Comparison of ENCODE assay signal across 8 mouse cellular contexts in genomic region chr15:89532026-89532923, GRCm38 (mm10). TPM values are rescaled to one million over a fixed set of nuclear protein-coding genes. Genes with fewer than 3 reads are reported as not detected.
DNase-seq lines count a peak whose midpoint lies in the region; ATAC-seq lines count a peak whose summit lies in the region.

No protein-coding gene starts in this region.

- no peak for DNase-seq in cerebellum, adult 11 months
- peak; percentile 57 for DNase-seq in cerebellum, adult 9-10 months
- peak; percentile 81 to 86 for DNase-seq in frontal cortex, postnatal 10 days (ENCODE audit: low spot score in 2 of 2)
- peak; percentile 70 to 91 for DNase-seq in left cerebral cortex, adult 8-10 months (ENCODE audit: low spot score in 2 of 2)
- peak; percentile 15 for DNase-seq in retina, adult 2 months (ENCODE audit: low read depth, low spot score)
- no peak for DNase-seq in gastrocnemius, adult 18-20 months (ENCODE audit: low spot score)
- no peak for DNase-seq in urinary bladder, postnatal 25 days (ENCODE audit: low spot score)

- ATAC-seq in cerebellum, adult (ENCODE audit: insufficient number of reproducible peaks, low FRiP score, low TSS enrichment), result 0 out of 2 replicates have a peak, but pooled peaks have one; percentile 7

RNA-seq across cellular contexts. Expression of gene Shank3, which starts 32.9 kb away (rescaled TPM):
- 100 to 1,000 TPM; 192 to 223 (median 197) TPM for total RNA-seq in left cerebral cortex, adult 8-10 months (2022)
- 10 to 100 TPM in 1 of 2 experiments, 1 to 10 TPM in 1; 8.9 to 12.6 TPM for total RNA-seq in gastrocnemius, adult 18-20 months (2021)

RNA-seq across cellular contexts. Expression of gene Acr, which starts 35.9 kb away (rescaled TPM):
- total RNA-seq in left cerebral cortex, adult 8-10 months (2022), result 1 to 10 TPM; 1.6 to 3.5 (median 2.3) TPM
- total RNA-seq in gastrocnemius, adult 18-20 months (2021), result not detected

RNA-seq across cellular contexts. Expression of gene Arsa, which starts 55.0 kb away (rescaled TPM):
- total RNA-seq in left cerebral cortex, adult 8-10 months (2022), result 10 to 100 TPM; 31.8 to 37.3 (median 35.9) TPM
- 1 to 10 TPM; 2.8 to 4.0 TPM for total RNA-seq in gastrocnemius, adult 18-20 months (2021)

RNA-seq across cellular contexts. Expression of gene Rabl2, which starts 59.4 kb away (rescaled TPM):
- 10 to 100 TPM; 28.8 to 35.7 (median 33.1) TPM for total RNA-seq in left cerebral cortex, adult 8-10 months (2022)
- 1 to 10 TPM; 2.1 to 2.4 TPM for total RNA-seq in gastrocnemius, adult 18-20 months (2021)

Comparison
In these comparisons a context has a peak if more than half of its experiments do, and no peak if none do; other contexts are left out.
1. DNase-seq: peak in cerebellum, adult 9-10 months (single experiment), frontal cortex, postnatal 10 days (2 of 2), left cerebral cortex, adult 8-10 months (2 of 2) and retina, adult 2 months (single experiment); none in cerebellum, adult 11 months (single experiment), gastrocnemius, adult 18-20 months (single experiment) and urinary bladder, postnatal 25 days (single experiment).
2. RNA of gene Shank3, which starts 32.9 kb away (total RNA-seq): 192 to 223 TPM in left cerebral cortex, adult 8-10 months; 8.9 to 12.6 TPM in gastrocnemius, adult 18-20 months; every median in the first group is over 10 times any median in the second.
3. RNA of gene Arsa, which starts 55.0 kb away (total RNA-seq): 31.8 to 37.3 TPM in left cerebral cortex, adult 8-10 months; 2.8 to 4.0 TPM in gastrocnemius, adult 18-20 months; every median in the first group is over 4 times any median in the second.